Mouse (Mus musculus) retina, postnatal 1 day (tissue): ENCODE measurements at regions not wholly inside any gene's neighbourhood (a gene's known extent, or its start where the extent isn't known, plus 50 kb on each side); places are given as distances from the start of the nearest gene placed in this dataset.

Experiments used
- DNase-seq: peaks from one replicate; pipeline ENCODE4 v3.0.0-alpha.2; 2012

DNA sequence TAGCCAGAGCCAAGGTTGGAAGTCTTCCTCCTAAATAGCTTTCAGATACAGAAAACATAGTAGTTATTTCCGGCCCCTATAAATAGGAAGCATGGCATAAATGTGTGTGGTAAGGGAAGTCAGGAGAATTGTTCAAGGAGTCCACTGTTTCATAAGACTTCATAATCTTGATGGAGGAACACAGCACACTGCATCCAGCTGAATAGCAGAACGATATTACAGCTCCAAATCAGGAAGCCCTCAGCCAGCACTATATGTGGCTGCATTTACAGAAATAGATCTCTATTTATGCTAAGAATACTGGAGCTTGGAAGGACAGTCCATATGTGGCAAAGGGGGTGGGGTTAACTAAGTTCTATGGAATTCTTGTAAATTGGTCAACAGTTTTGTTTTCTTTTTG lies 371.1 kb downstream of the Elavl2 start:
- no peak for DNase-seq

DNA sequence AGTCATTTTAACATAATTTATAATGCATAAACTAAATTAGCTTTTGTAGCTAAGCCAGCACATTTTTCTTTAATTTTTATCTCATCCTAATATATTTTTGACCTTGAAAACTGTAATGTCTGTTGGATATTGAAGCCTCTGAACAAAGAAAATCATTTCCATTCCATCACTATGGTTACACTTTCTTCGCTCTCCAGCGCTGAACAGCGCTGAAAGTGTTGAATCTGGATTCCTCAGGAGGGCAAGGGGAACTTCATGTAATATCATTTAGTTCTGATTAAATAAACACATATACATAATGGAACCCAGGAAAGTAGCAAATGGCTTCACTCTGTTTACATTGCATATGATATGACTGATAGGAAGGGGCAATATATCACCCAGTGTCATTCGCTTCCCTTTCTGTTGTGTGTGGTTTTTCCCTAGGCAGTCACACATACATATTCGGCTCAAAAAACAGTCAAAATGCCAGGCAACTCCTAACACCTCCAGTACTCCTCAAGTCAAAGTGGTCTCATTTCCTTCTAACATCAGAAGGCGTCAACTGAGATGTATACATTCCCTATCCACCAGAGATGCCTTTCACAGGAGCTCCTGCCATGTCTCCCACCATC lies 372.5 kb downstream of the Elavl2 start:
- DNase-seq: peak; percentile 1

DNA sequence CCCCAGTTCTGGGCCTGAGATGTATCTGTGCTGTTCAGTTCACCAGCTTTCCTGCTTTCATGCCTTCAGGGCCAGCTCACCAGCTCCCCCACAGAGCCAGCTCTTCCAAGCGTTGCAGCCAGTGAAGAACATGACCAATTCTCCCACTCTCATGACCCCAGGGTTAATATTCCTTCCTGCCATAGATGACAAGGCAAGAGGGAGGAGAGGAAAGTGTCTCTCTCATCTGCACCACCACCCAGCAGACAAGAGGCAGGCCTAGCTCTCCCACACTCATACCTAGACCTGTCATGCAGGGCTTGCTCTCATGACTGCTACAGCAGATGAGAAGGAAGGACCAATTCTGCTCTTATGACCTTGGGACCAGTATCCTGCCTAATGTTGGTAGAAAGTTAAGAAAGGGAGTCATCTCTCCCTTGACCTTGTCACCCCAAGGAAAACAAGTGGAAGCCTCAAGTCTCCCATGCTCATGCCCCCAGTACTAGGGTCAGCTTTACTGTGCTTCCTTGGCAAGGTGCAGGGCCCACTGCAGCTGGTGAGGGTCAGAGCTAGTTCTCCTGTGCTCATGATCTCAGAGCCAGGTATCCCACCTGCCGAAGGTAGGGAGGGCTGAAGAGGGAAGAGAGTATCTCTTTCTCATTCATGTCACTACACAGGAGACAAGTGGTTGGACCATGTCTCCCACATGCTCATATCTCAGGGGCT lies 404.0 kb downstream of the Elavl2 start:
- no peak for DNase-seq

DNA sequence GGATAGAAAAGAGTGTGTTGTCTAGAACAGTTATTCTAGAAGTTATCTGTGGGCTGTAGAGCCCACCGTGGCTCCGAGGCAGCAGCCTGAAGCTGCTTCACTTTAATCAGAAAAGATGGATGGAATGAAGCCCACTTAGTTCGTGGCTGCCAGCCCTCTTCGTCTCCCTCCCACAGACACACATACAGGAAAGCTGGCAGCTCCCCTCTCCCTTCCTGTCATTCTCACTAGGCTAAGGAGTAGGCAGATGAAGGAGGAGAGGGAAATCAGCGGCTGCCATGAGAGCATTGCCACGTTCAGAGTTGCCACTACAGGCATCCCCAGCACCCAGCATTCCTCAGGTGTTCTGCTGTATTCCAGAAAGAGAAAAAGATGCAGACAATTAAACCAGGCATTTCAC lies 435.9 kb downstream of the Elavl2 start:
- DNase-seq: no peak

DNA sequence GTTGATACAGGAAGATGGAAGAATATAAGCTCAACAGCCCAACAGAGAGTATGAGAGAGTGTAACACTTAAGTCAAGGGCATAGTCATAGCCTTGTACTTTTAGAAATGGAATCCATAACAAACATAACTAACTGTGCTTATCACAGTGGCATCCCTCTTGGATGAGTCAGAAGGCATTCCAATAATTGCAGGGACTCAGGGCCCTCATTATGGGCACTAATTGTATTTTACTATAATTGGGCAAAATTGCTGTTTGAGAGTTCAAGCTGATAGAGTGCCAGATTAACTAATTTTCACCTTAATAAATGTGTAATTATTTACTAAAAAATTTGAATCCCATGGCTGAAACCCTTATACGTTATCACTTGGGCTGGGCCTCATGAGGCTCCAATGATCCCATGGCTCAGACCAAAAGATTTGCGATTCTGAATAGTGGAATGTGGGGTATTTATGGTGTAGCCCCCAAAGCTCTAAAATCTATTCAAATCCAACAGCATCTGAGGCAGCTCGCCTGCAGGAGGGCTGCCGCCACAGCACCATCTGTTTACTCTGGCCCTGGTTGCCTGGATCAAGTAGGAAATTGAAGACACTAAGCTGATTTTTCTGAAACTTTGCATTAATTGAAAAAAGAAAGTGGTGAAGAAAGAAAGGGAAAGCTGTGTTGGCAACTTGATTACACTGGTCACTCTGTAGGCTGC lies 456.7 kb downstream of the Elavl2 start:
- no peak for DNase-seq

DNA sequence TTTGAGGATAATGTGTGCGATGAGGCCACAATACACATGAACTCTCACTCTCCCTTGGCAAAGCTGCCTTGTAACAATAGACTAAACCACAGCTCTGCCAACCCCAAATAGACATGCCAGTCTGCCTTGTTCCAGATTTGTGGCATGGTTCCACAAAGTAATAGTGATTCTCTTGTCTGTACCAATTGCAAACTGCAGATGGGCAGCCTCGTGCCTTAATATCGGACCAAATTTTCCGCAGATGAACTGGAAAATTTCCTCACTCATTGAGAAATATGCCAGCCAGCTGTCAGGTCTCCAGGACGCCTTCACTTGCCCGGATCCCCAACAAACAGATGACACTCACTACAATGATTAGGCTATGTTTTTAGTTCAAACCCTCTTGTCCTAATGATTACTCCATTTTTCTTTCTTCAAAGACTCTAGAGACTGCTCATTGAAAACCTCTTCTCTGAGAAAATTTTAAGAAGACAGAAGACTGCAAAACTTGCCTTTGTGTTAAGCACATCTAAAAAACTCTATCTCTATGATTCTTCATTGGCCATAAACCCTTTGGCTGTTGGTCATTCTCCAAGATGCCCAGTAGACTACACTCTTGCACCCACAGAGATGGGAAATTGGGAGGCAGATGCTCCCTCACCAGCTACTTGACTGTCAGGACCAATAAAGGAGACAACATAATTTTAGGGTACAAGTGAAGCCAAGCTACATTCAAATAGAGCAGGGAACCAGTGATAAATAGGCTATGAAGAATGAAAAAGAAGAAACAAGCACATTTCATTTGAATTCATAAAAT lies 483.1 kb downstream of the Elavl2 start:
- no peak for DNase-seq

DNA sequence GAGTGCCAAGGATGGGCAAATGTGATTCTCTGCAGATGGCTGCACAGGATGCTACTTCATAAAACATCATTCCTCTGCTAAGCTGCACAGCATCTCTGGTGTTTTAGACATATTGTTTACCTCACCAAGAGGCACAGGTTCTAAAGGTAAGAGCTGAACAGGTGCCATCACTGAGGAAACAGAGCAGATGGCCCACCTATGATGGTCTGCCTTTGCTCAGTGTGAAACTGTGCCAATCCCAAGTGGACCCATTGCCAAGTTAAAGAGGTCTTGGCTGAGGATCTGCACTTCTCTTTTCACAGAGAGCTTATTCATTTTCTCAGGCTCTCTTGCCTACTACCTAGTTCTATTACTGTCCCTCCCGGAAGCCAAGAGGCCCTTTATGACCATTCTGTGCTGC lies 494.3 kb downstream of the Elavl2 start:
- DNase-seq: no peak

DNA sequence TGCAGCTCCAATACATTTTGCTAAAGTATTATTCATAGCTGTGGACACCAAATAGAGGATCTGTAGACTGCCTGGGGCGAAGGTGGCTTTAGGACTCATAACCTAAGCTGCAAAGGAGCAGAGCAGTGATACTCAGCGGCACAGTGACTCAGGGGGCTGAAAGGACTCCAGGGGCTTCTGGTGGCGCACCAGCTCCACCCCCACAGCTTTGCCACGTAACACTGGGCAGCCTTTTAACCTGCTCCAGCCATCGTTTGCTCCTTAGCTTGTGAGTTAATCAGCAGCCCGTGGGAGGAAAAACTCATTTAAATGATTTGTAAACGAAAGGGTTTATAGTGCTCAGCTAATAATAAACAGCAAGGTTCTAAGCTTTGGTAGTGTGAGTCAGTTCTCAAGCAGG lies 532.4 kb downstream of the Elavl2 start:
- no peak for DNase-seq

DNA sequence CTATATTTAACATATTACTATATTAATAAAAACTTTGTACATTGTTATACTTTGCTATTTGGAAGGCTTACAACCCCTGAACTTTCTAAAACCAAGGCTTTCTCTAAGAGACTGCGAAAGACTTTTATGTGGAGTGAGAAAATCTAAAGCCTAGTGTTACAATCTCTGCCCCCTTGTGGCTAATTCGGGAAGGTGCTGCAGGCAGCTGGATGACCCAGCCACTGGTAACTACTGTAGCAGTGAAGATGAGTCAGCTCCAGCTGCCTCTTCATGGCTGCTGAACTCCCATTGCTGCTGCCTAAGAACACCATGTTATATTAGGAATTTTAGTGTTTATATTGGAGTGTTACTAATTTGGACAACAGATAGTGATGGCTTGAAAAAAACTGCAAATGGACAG lies 539.7 kb downstream of the Elavl2 start:
- peak; percentile 56 for DNase-seq

DNA sequence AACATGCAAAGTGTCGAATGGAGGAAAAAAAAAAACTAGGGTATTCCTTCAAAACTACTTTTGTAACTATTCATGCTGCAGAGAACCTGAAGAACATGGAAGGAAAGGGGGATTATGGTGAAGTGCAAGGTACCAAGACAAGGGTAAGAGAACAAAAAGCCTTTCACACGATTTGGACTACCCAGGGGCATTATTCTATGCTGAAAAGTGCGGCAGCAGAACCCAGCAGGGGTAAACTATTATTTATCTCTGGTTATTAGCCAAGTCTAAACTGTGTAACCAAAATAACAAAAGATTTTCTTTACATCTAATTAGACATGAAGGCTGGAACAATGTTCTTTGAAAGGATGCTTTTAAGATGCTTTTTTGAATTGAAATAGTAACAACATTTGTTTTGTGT lies 560.8 kb downstream of the Elavl2 start:
- peak; percentile 2 for DNase-seq

DNA sequence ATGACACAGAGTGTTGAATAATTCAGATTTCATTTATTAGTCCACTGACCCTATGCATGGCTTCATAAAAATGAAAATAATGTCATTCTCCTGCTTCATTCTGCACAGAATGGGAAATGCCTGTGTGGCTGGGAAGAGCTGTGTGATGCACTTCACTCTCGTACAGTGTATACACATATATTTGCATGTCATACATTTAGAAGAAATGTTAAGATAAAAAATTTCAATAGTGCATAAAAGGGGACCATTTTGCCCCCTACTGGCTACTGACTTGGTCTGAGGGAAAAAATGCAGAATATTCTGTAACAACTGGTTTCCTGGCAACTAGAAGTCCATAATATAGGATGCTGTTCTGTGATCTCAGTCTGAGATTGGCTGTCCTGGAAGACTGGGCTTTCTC lies 580.5 kb downstream of the Zfp352 start:
- DNase-seq: no peak

DNA sequence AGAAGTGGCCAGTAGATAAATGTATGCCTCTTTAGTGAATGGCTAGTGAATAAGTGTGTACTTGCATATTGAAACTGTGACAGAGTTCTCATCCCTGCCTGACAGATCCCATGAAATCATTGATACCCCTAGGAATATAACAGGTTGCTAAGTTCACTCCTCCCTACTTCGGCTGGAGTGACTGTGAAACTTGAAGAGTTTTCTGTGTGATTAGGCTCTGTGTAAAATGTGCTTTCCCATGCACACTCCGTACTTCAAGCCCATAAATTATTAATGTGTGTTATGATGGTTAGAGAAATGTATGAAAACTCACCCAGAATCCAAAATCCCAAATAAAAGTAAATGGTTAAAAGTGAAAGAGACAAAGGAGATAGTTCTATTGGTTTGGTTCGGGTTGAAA lies 580.0 kb downstream of the Zfp352 start:
- no peak for DNase-seq

DNA sequence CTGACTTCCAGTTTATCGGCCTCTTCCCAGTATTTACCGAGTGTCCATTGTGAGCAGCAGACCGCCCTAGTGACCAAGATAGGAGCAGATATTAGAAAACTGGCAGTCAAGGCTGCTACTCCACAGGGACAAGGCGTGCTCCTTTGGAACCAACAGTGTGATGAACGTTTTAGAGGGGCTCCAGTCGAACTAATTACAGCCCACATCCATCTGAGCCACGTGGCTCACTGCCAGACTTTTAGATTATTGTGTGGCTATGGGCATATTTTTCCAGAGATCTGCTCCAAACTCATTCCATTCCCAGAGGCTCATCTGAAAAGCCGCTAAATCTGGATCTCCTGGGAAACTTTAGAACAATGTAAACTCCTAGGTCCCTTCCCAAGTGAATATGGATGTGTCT lies 578.9 kb downstream of the Zfp352 start:
- no peak for DNase-seq
